Mouse (Mus musculus) heart, embryonic 14.5 days (tissue): ENCODE measurements around the gene Calb2. TPM values are rescaled to one million over a fixed set of nuclear protein-coding genes. Genes with fewer than 3 reads are reported as not detected.

Source experiments
- ATAC-seq: fragments of 200-750 bp; cut with Nextera tagmentation; 2 replicates; pipeline ENCODE4 v1.8.0; 2017; ENCODE audit warnings: low read depth, moderate TSS enrichment; ENCODE audit not compliant: insufficient number of reproducible peaks, insufficient read depth, low FRiP score
- H3K27ac ChIP-seq, 2 experiments: fragments of 200-500 bp in 1 of 2; fragments of 300-500 bp in 1 of 2; sonication (generic) in 1 of 2; replicated peaks in 1 of 2; 2 replicates each; pipeline ENCODE4 v1.5.1; 2012 to 2014; ENCODE audit warnings: low read depth in 2 of 2, low read length in 2 of 2, control low read depth in 1 of 2, mild to moderate bottlenecking in 1 of 2, mixed read lengths in 1 of 2; ENCODE audit not compliant: control insufficient read depth in 1 of 2, insufficient read depth in 1 of 2
- H3K27me3 ChIP-seq: fragments of 300-500 bp; sonication (generic); 2 replicates; pipeline ENCODE4 v1.6.1; 2014; ENCODE audit warnings: mild to moderate bottlenecking, low read length, control low read depth; ENCODE audit not compliant: control insufficient read depth, insufficient read depth
- H3K36me3 ChIP-seq: fragments of 300-500 bp; sonication (generic); 2 replicates; pipeline ENCODE4 v1.6.1; 2014; ENCODE audit warnings: mild to moderate bottlenecking, control low read depth, low read length, mixed read lengths; ENCODE audit not compliant: control insufficient read depth, insufficient read depth
- H3K4me1 ChIP-seq, 2 experiments: fragments of 200-500 bp in 1 of 2; fragments of 300-500 bp in 1 of 2; sonication (generic) in 1 of 2; 2 replicates each; pipeline ENCODE4 v1.6.1; 2012 to 2014; ENCODE audit warnings: low read length in 2 of 2, control low read depth in 1 of 2, mixed read lengths in 1 of 2; ENCODE audit not compliant: control insufficient read depth in 2 of 2, insufficient read depth in 2 of 2
- H3K4me2 ChIP-seq: fragments of 300-500 bp; sonication (generic); 2 replicates; pipeline ENCODE4 v1.6.1; 2014; ENCODE audit warnings: mild to moderate bottlenecking, low read length
- H3K4me3 ChIP-seq, 2 experiments: fragments of 200-500 bp in 1 of 2; fragments of 300-500 bp in 1 of 2; sonication (generic) in 1 of 2; 2 replicates each; pipeline ENCODE4 v1.5.1; 2012 to 2014; ENCODE audit warnings: low read length in 2 of 2, mild to moderate bottlenecking in 2 of 2, control low read depth in 1 of 2, low read depth in 1 of 2, moderate library complexity in 1 of 2; ENCODE audit not compliant: control insufficient read depth in 1 of 2, insufficient read depth in 1 of 2
- H3K9ac ChIP-seq: fragments of 300-500 bp; sonication (generic); 2 replicates; pipeline ENCODE4 v1.6.1; 2014; ENCODE audit warnings: mild to moderate bottlenecking, low read length
- H3K9me3 ChIP-seq: fragments of 300-500 bp; sonication (generic); 2 replicates; pipeline ENCODE4 v1.6.1; 2016; ENCODE audit warnings: low read length, control low read depth; ENCODE audit not compliant: control insufficient read depth
- WGBS: fragments of 180-500 bp; shearing (Covaris S2); extraction: QIAGEN DNeasy Blood & Tissue Kit; methylation state at CpG from one replicate; pipeline ENCODE4 v1.1.7; 2014; 5-methylcytosine and 5-hydroxymethylcytosine counted together
- polyA plus RNA-seq: library from polyadenylated mRNA; unstranded; fragments of >200 nt; fragmentation: Nextera tagmentation; extraction: Ambion mirVana; gene quantifications from 2 replicates; pipeline ENCODE4 v1.2.1, GENCODE M21; 2014

Calb2 gene
- polyA plus RNA-seq, 1 experiment from 2014 or later, result 0.65 TPM

DNA sequence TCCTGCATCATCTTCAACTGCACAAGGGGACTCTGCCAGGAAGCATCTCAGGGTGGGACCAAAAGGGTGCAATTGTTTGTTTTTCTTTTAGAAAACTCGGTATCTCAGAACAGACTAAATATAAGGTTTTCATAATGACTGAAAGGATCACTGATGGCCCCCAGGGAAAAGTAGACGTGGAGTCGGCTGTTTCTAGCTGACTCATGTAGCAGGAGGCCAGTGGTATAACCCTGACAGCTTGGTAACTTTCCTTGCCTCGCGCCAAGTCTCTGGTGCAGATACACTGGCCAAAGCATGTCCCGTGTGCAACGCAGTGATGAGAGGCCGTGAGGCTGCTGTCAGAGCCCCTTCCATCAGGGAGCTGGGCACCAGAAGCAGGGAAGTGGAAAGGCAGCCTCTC is 1.7 kb downstream of the Calb2 start:
- no peak for ATAC-seq
- Histone ChIP-seq H3K36me3 (no peaks in the 10 kb centered on the region), H3K9me3 (0 out of 2 replicates have a peak, but pooled peaks cover 4% of the 10 kb centered on the region), H3K27ac (no peak overlapping the region), H3K4me2 (no peak overlapping the region), H3K4me1 (no peaks in the 10 kb centered on the region), H3K27me3 (peaks cover 36% of the 10 kb centered on the region), H3K9ac (no peak overlapping the region), H3K4me3 (no peak overlapping the region)
- 73% methylated on average over 8 of the region's 8 CpGs for WGBS

DNA sequence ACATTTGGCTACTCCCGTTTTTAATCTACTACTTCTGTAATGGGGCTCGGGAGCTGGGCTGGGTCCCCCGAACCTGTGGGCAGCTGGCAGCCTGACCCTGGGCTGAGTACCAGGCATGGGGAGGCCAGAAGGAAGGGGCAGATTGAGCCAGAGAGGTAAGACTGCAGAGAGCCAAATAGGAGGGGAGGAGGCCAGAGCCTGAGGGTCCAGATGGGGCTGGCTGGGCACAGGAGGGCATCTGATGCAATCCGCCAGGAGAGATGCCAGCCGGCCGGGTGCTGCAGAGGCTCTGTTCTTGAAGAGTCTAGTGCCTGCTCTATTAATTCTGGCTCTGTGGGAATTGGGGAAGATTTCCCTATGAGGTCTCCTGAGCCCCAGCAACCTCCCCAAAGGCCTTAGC is 6.0 kb downstream of the Calb2 start:
- 75% methylated on average over 6 of the region's 6 CpGs for WGBS

DNA sequence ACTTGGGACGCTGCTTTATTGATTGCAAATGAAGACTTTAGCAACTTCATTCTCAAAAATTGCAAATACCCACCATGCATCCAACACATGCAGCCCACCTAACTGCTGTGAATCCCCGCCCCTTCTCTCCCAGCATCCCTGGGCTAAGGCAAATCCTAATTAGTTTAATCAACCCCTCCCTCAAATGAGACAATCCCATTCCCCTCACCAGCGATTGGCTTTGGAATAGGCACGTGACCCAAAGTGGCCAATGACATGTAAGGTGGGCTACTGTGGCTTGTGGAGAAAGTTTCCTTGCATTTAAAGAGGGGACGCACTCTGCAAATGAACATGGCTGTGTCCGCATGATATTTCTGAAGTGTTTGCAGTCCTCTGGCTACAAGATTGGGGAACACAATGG is 15.1 kb downstream of the Calb2 start:
- Histone ChIP-seq H3K4me2 (no peak overlapping the region), H3K4me1 (peaks cover 0 to 3% of the 10 kb centered on the region in 2 experiments; a peak in 2 of 4 replicates), H3K36me3 (no peaks in the 10 kb centered on the region), H3K27me3 (no peaks in the 10 kb centered on the region), H3K9me3 (no peaks in the 10 kb centered on the region), H3K27ac (no peak overlapping the region), H3K9ac (no peak overlapping the region), H3K4me3 (no peak overlapping the region)
- WGBS, result 62% methylated on average over 6 of the region's 6 CpGs
- no peak for ATAC-seq

More for the DNA sequence above, 6.0 kb downstream of the Calb2 start:
- peaks cover 2% of the 10 kb centered on the region for H3K27me3 ChIP-seq
- no peak for ATAC-seq
- H3K9me3 ChIP-seq, result no peaks in the 10 kb centered on the region
- no peaks in the 10 kb centered on the region for H3K4me1 ChIP-seq
- no peak overlapping the region for H3K4me3 ChIP-seq
- no peaks in the 10 kb centered on the region for H3K36me3 ChIP-seq
- H3K9ac ChIP-seq, result no peak overlapping the region
- H3K27ac ChIP-seq, result no peak overlapping the region
- no peak overlapping the region for H3K4me2 ChIP-seq

DNA sequence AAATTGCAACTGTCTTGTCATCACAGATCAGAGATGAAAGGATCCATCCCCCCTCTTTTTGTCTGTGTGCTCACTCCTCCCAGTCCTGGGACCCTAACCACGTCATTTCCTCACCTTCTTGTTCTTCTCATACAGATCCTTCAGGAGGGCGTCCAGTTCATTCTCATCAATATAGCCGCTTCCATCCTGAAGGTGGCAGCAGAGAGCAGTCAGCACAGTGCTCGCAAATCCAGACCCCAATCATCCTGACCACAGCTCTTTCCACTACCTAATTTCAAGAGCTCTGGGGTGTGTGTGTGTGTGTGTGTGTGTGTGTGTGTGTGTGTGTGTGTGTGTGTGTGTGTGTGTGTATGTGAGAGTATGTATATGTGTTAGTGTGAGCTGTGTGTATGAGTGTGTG is 22.5 kb downstream of the Calb2 start:
- Histone ChIP-seq H3K9ac (no peak overlapping the region), H3K36me3 (no peaks in the 10 kb centered on the region), H3K4me1 (peaks cover 0 to 8% of the 10 kb centered on the region in 2 experiments; a peak in 2 of 4 replicates), H3K9me3 (no peaks in the 10 kb centered on the region), H3K4me3 (no peak overlapping the region), H3K27ac (no peak overlapping the region), H3K27me3 (0 out of 2 replicates have a peak, but pooled peaks cover 4% of the 10 kb centered on the region), H3K4me2 (no peak overlapping the region)
- ATAC-seq, result no peak
- under 1% methylated on average over 4 of the region's 4 CpGs for WGBS

DNA sequence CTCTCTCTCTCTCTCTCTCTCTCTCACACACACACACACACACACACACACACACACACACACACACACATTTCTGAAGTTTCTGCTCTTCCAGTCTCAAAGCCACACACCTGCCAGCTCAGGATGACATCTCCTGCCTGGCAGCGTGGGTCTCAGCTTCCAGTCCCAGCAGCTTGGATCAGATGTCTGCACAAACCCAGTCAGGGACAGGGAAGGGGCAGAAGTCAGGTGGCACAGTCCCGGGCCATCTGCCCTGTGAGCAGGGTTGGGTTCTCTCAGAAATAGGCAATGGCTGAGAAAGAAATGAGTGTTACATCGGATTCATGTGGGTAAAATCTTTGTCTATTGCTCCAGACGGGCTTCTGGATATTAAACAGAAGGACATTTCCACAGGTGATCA is 27.2 kb downstream of the Calb2 start:
- no peak for ATAC-seq
- H3K27me3 ChIP-seq, result 0 out of 2 replicates have a peak, but pooled peaks cover 4% of the 10 kb centered on the region

DNA sequence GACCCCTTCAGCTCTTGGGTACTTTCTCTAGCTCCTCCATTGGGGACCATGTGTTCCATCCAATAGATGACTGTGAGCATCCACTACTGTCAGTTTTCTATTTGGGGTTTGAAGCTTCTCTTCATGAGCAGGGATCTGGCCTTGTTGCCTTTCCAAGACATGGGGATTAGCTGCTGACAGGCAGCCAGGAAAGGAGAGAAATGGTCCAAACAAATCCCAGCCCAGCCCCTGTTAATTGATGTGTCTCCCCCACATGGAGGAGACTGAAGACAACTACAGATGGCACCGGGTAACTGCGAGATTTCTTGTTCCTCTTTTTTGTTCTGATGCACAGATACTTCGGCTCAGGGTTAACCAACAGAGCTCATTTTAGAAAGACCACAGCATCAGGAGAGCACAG is 27.9 kb downstream of the Calb2 start:
- ATAC-seq, result no peak
- Histone ChIP-seq H3K4me3 (no peak overlapping the region), H3K9me3 (no peaks in the 10 kb centered on the region), H3K4me2 (no peak overlapping the region), H3K27ac (no peak overlapping the region), H3K36me3 (no peaks in the 10 kb centered on the region), H3K27me3 (0 out of 2 replicates have a peak, but pooled peaks cover 4% of the 10 kb centered on the region), H3K9ac (no peak overlapping the region), H3K4me1 (no peaks in the 10 kb centered on the region)
- 61% methylated on average over 3 of the region's 3 CpGs for WGBS

More for the DNA sequence above, 27.2 kb downstream of the Calb2 start:
- H3K4me2 ChIP-seq, result no peak overlapping the region
- no peaks in the 10 kb centered on the region for H3K4me1 ChIP-seq
- H3K27ac ChIP-seq, result no peak overlapping the region
- no peaks in the 10 kb centered on the region for H3K36me3 ChIP-seq
- 59% methylated on average over 4 of the region's 4 CpGs for WGBS
- H3K9ac ChIP-seq, result no peak overlapping the region
- H3K4me3 ChIP-seq, result no peak overlapping the region
- H3K9me3 ChIP-seq, result no peaks in the 10 kb centered on the region

DNA sequence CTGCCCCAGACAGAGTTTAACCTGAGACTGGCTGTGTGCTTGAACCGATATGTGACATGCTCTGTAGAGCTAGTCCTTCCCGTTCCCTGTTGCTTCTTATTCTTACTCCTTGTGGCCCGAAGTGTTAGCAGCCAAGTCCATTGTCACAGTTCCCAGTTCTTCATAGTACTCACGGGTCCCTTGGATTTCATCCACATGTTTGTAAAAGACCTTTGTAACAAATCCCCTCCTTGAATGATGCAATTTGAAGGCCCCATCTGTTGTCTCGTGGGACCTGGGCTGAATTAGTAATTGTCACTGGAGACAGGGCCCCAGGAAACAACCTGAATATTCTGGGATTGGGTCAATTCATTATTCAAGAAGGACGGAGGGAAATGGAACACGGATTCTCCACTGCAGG is 32.5 kb downstream of the Calb2 start:
- ATAC-seq, result no peak
- 78% methylated on average over 7 of the region's 7 CpGs for WGBS

DNA sequence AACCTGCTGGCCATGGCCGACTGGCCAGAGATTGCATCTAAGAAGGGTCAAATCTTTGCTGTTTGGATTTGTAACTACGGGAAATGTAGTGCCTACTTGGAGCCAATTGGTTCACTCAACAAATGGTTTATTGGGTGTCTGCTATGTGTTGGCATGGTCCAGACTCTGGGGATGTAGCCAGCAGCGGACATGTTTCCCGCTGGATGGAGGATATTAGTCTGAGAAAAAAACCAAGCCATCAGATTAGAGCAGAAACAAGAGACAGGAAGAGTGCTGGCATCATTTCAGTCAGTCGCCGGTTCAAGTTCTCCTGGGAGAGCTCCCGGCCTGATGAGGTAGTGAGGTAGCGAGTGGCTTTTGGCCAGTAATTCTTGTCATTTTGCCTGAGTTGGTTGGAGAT is 33.8 kb downstream of the Calb2 start:
- Histone ChIP-seq H3K4me2 (no peak overlapping the region), H3K27ac (no peak overlapping the region), H3K9me3 (no peaks in the 10 kb centered on the region), H3K9ac (no peak overlapping the region), H3K4me1 (no peaks in the 10 kb centered on the region), H3K36me3 (no peaks in the 10 kb centered on the region), H3K4me3 (no peak overlapping the region), H3K27me3 (no peaks in the 10 kb centered on the region)
- ATAC-seq, result no peak
- WGBS, result 85% methylated on average over 8 of the region's 8 CpGs

More for the DNA sequence above, 32.5 kb downstream of the Calb2 start:
- Histone ChIP-seq H3K4me1 (no peaks in the 10 kb centered on the region), H3K9me3 (no peaks in the 10 kb centered on the region), H3K4me2 (no peak overlapping the region), H3K4me3 (no peak overlapping the region), H3K36me3 (no peaks in the 10 kb centered on the region), H3K27ac (no peak overlapping the region), H3K9ac (no peak overlapping the region), H3K27me3 (no peaks in the 10 kb centered on the region)
